Mouse (Mus musculus): ENCODE measurements around the gene Ccm2l. TPM values are rescaled to one million over a fixed set of nuclear protein-coding genes. Genes with fewer than 3 reads are reported as not detected.
A peak's percentile ranks its signal among the peaks of the same experiment; 100 is the strongest.

Ccm2l gene
- polyA plus RNA-seq, 1 experiment from 2014 or later: 2.4 TPM

- peak within 1 kb of the TSS; percentile 74 for H3K4me2 ChIP-seq
- H3K36me3 ChIP-seq: no peaks in the 10 kb centered on the region
- H3K4me1 ChIP-seq (replicated peaks): peaks cover 16% of the 10 kb centered on the region
- H3K27me3 ChIP-seq: peaks cover 56% of the 10 kb centered on the region
- H3K9me3 ChIP-seq: no peaks in the 10 kb centered on the region
- peak; percentile 59; the same call in 1 of the 2 replicates for ATAC-seq (ENCODE audit: low read depth)
- WGBS: 3% methylated on average over 52 of the region's 52 CpGs
- no peak within 1 kb of the TSS for H3K27ac ChIP-seq (replicated peaks)
- peak within 1 kb of the TSS; percentile 46 for H3K4me3 ChIP-seq
- peak within 1 kb of the TSS; percentile 65 for H3K9ac ChIP-seq
Observed at GRCm38 (mm10) chr2:153108313-153109264, 42.8 kb downstream of the Ccm2l start, which contains the start of gene Hck. Gene Hck (plus strand): TSS chr2:153108468.

- Histone ChIP-seq H3K4me1 (replicated peaks) (peaks cover 16% of the 10 kb centered on the region), H3K4me3 (no peak overlapping the region), H3K4me2 (no peak overlapping the region), H3K9ac (no peak overlapping the region), H3K27ac (replicated peaks) (no peak overlapping the region), H3K27me3 (peaks cover 56% of the 10 kb centered on the region), H3K9me3 (no peaks in the 10 kb centered on the region), H3K36me3 (no peaks in the 10 kb centered on the region)
- 71% methylated on average over 7 of the region's 7 CpGs for WGBS
- no peak for ATAC-seq (ENCODE audit: low read depth)
Observed at GRCm38 (mm10) chr2:153109596-153109995, 43.8 kb downstream of the Ccm2l start.

- Histone ChIP-seq H3K4me2 (no peak overlapping the region), H3K9ac (no peak overlapping the region), H3K27me3 (peaks cover 53% of the 10 kb centered on the region), H3K4me3 (no peak overlapping the region), H3K27ac (replicated peaks) (no peak overlapping the region), H3K9me3 (no peaks in the 10 kb centered on the region), H3K4me1 (replicated peaks) (peaks cover 16% of the 10 kb centered on the region), H3K36me3 (no peaks in the 10 kb centered on the region)
- 91% methylated on average over 7 of the region's 7 CpGs for WGBS
- ATAC-seq (ENCODE audit: low read depth): no peak
Observed at GRCm38 (mm10) chr2:153111298-153111697, 45.5 kb downstream of the Ccm2l start.

GRCm38 (mm10) chr2:153115679-153116081, 49.9 kb downstream of the Ccm2l start:
- H3K9ac ChIP-seq: no peak overlapping the region

GRCm38 (mm10) chr2:153117051-153117486, 51.3 kb downstream of the Ccm2l start:
- WGBS: 85% methylated on average over 7 of the region's 7 CpGs
- no peak overlapping the region for H3K9ac ChIP-seq
- no peak overlapping the region for H3K4me2 ChIP-seq
- ATAC-seq (ENCODE audit: low read depth): no peak
- H3K9me3 ChIP-seq: no peaks in the 10 kb centered on the region
- H3K27me3 ChIP-seq: peaks cover 4% of the 10 kb centered on the region
- no peak overlapping the region for H3K4me3 ChIP-seq
- H3K36me3 ChIP-seq: no peaks in the 10 kb centered on the region
- no peak overlapping the region for H3K27ac ChIP-seq (replicated peaks)
- H3K4me1 ChIP-seq (replicated peaks): no peaks in the 10 kb centered on the region

More at GRCm38 (mm10) chr2:153115679-153116081, 49.9 kb downstream of the Ccm2l start:
- Histone ChIP-seq H3K4me1 (replicated peaks) (no peaks in the 10 kb centered on the region), H3K4me3 (no peak overlapping the region), H3K36me3 (no peaks in the 10 kb centered on the region), H3K27ac (replicated peaks) (no peak overlapping the region), H3K27me3 (peaks cover 10% of the 10 kb centered on the region), H3K9me3 (no peaks in the 10 kb centered on the region), H3K4me2 (no peak overlapping the region)
- 78% methylated on average over 4 of the region's 4 CpGs for WGBS
- no peak for ATAC-seq (ENCODE audit: low read depth)

- Histone ChIP-seq H3K27ac (replicated peaks) (no peak overlapping the region), H3K9ac (no peak overlapping the region), H3K4me2 (no peak overlapping the region), H3K27me3 (no peaks in the 10 kb centered on the region; the same call in 1 of the 2 replicates), H3K9me3 (no peaks in the 10 kb centered on the region), H3K36me3 (no peaks in the 10 kb centered on the region), H3K4me1 (replicated peaks) (no peaks in the 10 kb centered on the region), H3K4me3 (no peak overlapping the region)
- 86% methylated on average over 6 of the region's 6 CpGs for WGBS
- ATAC-seq (ENCODE audit: low read depth): no peak
Observed at GRCm38 (mm10) chr2:153119488-153119887, 53.7 kb downstream of the Ccm2l start.

- Histone ChIP-seq H3K27me3 (no peaks in the 10 kb centered on the region; the same call in 1 of the 2 replicates), H3K4me3 (no peak overlapping the region), H3K27ac (replicated peaks) (no peak overlapping the region), H3K36me3 (no peaks in the 10 kb centered on the region), H3K9me3 (no peaks in the 10 kb centered on the region), H3K9ac (no peak overlapping the region), H3K4me1 (replicated peaks) (no peaks in the 10 kb centered on the region), H3K4me2 (no peak overlapping the region)
- no peak for ATAC-seq (ENCODE audit: low read depth)
- 71% methylated on average over 8 of the region's 8 CpGs for WGBS
Observed at GRCm38 (mm10) chr2:153120126-153120525, 54.4 kb downstream of the Ccm2l start.

GRCm38 (mm10) chr2:153121821-153122615, 56.3 kb downstream of the Ccm2l start:
- Histone ChIP-seq H3K27me3 (peaks cover 4% of the 10 kb centered on the region), H3K27ac (replicated peaks) (no peak overlapping the region), H3K36me3 (no peaks in the 10 kb centered on the region), H3K4me2 (no peak overlapping the region), H3K4me1 (replicated peaks) (no peaks in the 10 kb centered on the region), H3K9ac (no peak overlapping the region), H3K9me3 (no peaks in the 10 kb centered on the region), H3K4me3 (no peak overlapping the region)
- ATAC-seq (ENCODE audit: low read depth): no peak
- 69% methylated on average over 8 of the region's 8 CpGs for WGBS

- WGBS: 86% methylated on average over 7 of the region's 7 CpGs
- Histone ChIP-seq H3K27me3 (peaks cover 4% of the 10 kb centered on the region; the same call in 1 of the 2 replicates), H3K4me2 (no peak overlapping the region), H3K27ac (replicated peaks) (no peak overlapping the region), H3K4me3 (no peak overlapping the region), H3K4me1 (replicated peaks) (no peaks in the 10 kb centered on the region), H3K9me3 (no peaks in the 10 kb centered on the region), H3K9ac (no peak overlapping the region), H3K36me3 (no peaks in the 10 kb centered on the region)
- no peak for ATAC-seq (ENCODE audit: low read depth)
Observed at GRCm38 (mm10) chr2:153122701-153123100, 56.9 kb downstream of the Ccm2l start.

GRCm38 (mm10) chr2:153125875-153126274, 60.1 kb downstream of the Ccm2l start:
- no peak for ATAC-seq (ENCODE audit: low read depth)
- 52% methylated on average over 5 of the region's 5 CpGs for WGBS
- Histone ChIP-seq H3K27ac (replicated peaks) (no peak overlapping the region), H3K4me1 (replicated peaks) (no peaks in the 10 kb centered on the region), H3K9ac (no peak overlapping the region), H3K4me3 (no peak overlapping the region), H3K9me3 (no peaks in the 10 kb centered on the region), H3K36me3 (no peaks in the 10 kb centered on the region), H3K4me2 (no peak overlapping the region), H3K27me3 (peaks cover 4% of the 10 kb centered on the region; the same call in 1 of the 2 replicates)

GRCm38 (mm10) chr2:153131019-153131418, 65.3 kb downstream of the Ccm2l start:
- Histone ChIP-seq H3K4me3 (no peak overlapping the region), H3K4me2 (no peak overlapping the region), H3K9me3 (no peaks in the 10 kb centered on the region), H3K27me3 (peaks cover 2% of the 10 kb centered on the region; the same call in 1 of the 2 replicates), H3K4me1 (replicated peaks) (no peaks in the 10 kb centered on the region), H3K9ac (no peak overlapping the region), H3K36me3 (no peaks in the 10 kb centered on the region), H3K27ac (replicated peaks) (no peak overlapping the region)
- no peak for ATAC-seq (ENCODE audit: low read depth)
- WGBS: 15% methylated on average over 6 of the region's 6 CpGs
